Mouse (Mus musculus) MEL (cell line): ENCODE measurements around the gene C2cd2. TPM values are rescaled to one million over a fixed set of nuclear protein-coding genes. Genes with fewer than 3 reads are reported as not detected.

Experiments used
- DNase-seq: peaks from one replicate; pipeline ENCODE4 v3.0.0; 2011; ENCODE audit warnings: low read depth, low spot score
- H3K27ac ChIP-seq: 2 replicates; pipeline ENCODE4 v1.5.1; 2012; ENCODE audit warnings: low read depth, mild to moderate bottlenecking, control low read depth, low read length, moderate library complexity; ENCODE audit not compliant: control insufficient read depth
- H3K27me3 ChIP-seq, 2 experiments: fragments of 150-350 bp in 1 of 2; sonication (generic) in 1 of 2; 2 replicates each; pipeline ENCODE4 v1.6.1; 2012; ENCODE audit warnings: low read length in 2 of 2, mild to moderate bottlenecking in 2 of 2, improper control_type of control experiment in 1 of 2, moderate library complexity in 1 of 2; ENCODE audit not compliant: insufficient read depth in 2 of 2, control insufficient read depth in 1 of 2
- H3K36me3 ChIP-seq, 2 experiments: 2 replicates each; pipeline ENCODE4 v1.6.1; 2012 to 2014; ENCODE audit warnings: low read length in 2 of 2, improper control_type of control experiment in 1 of 2, inconsistent platforms in 1 of 2, mild to moderate bottlenecking in 1 of 2; ENCODE audit not compliant: insufficient read depth in 2 of 2, control insufficient read depth in 1 of 2
- H3K4me1 ChIP-seq, 2 experiments: fragments of 150-350 bp in 1 of 2; sonication (generic) in 1 of 2; 2 replicates each; pipeline ENCODE4 v1.6.1; 2012; ENCODE audit warnings: low read length in 2 of 2, improper control_type of control experiment in 1 of 2, mild to moderate bottlenecking in 1 of 2; ENCODE audit not compliant: insufficient read depth in 2 of 2, control insufficient read depth in 1 of 2
- H3K4me3 ChIP-seq, 2 experiments: fragments of 150-350 bp in 1 of 2; sonication (generic) in 1 of 2; 2 replicates each; pipeline ENCODE4 v1.5.1; 2012; ENCODE audit warnings: low read depth in 2 of 2, low read length in 2 of 2, mild to moderate bottlenecking in 2 of 2, moderate library complexity in 2 of 2, control low read depth in 1 of 2, improper control_type of control experiment in 1 of 2; ENCODE audit not compliant: control insufficient read depth in 1 of 2, insufficient read depth in 1 of 2
- H3K79me2 ChIP-seq: 2 replicates; pipeline ENCODE4 v1.6.1; 2012; ENCODE audit warnings: mild to moderate bottlenecking, low read length, moderate library complexity; ENCODE audit not compliant: control insufficient read depth, poor library complexity, insufficient read depth
- H3K9ac ChIP-seq: 2 replicates; pipeline ENCODE4 v1.6.1; 2012; ENCODE audit warnings: low read depth, mild to moderate bottlenecking, control low read depth, low read length, moderate library complexity; ENCODE audit not compliant: control insufficient read depth, poor library complexity, severe bottlenecking
- H3K9me3 ChIP-seq: fragments of 150-350 bp; sonication (generic); replicated peaks from 2 replicates; pipeline ENCODE4 v1.6.1; 2012; ENCODE audit warnings: mild to moderate bottlenecking, low read length, improper control_type of control experiment, moderate library complexity; ENCODE audit not compliant: insufficient read depth
- BHLHE40 ChIP-seq: IDR thresholded peaks from 2 replicates; pipeline ENCODE4 v1.6.1; 2012; ENCODE audit warnings: low read depth, mild to moderate bottlenecking, inconsistent platforms, low read length, improper control_type of control experiment, borderline replicate concordance
- CHD2 ChIP-seq: IDR thresholded peaks from 2 replicates; pipeline ENCODE4 v1.6.1; 2011; ENCODE audit warnings: low read length, improper control_type of control experiment
- CTCF ChIP-seq, 3 experiments: IDR thresholded peaks in 2 of 3; conservative IDR thresholded peaks in 1 of 3; 2 replicates each; pipeline ENCODE4 v1.5.1; 2011 to 2012; ENCODE audit warnings: low read length in 3 of 3, low read depth in 2 of 3, mild to moderate bottlenecking in 2 of 3, improper control_type of control experiment in 1 of 3, inconsistent platforms in 1 of 3, mixed read lengths in 1 of 3, moderate library complexity in 1 of 3; ENCODE audit not compliant: control insufficient read depth in 1 of 3, insufficient read depth in 1 of 3, poor library complexity in 1 of 3, severe bottlenecking in 1 of 3
- EP300 ChIP-seq, 2 experiments: IDR thresholded peaks; 2 replicates each; pipeline ENCODE4 v1.6.1; 2011; ENCODE audit warnings: improper control_type of control experiment in 2 of 2, low read length in 2 of 2, low read depth in 1 of 2, mild to moderate bottlenecking in 1 of 2
- ETS1 ChIP-seq: IDR thresholded peaks from 2 replicates; pipeline ENCODE4 v1.6.1; 2012; ENCODE audit warnings: low read depth, mild to moderate bottlenecking, inconsistent platforms, low read length, improper control_type of control experiment, moderate library complexity
- GABPA ChIP-seq: IDR thresholded peaks from 2 replicates; pipeline ENCODE4 v1.6.1; 2012; ENCODE audit warnings: low read depth, mild to moderate bottlenecking, inconsistent platforms, low read length, improper control_type of control experiment, moderate library complexity
- GATA1 ChIP-seq: IDR thresholded peaks from 2 replicates; pipeline ENCODE4 v1.6.1; 2011; ENCODE audit warnings: low read depth, low read length, improper control_type of control experiment
- HCFC1 ChIP-seq: IDR thresholded peaks from 2 replicates; pipeline ENCODE4 v1.6.1; 2012; ENCODE audit warnings: low read depth, mild to moderate bottlenecking, inconsistent platforms, low read length, improper control_type of control experiment, moderate library complexity
- MAFK ChIP-seq: IDR thresholded peaks from 2 replicates; pipeline ENCODE4 v1.6.1; 2011; ENCODE audit warnings: low read depth, mild to moderate bottlenecking, low read length, improper control_type of control experiment, borderline replicate concordance
- MAX ChIP-seq: IDR thresholded peaks from 2 replicates; pipeline ENCODE4 v1.6.1; 2011; ENCODE audit warnings: low read length, improper control_type of control experiment
- MAZ ChIP-seq: IDR thresholded peaks from 2 replicates; pipeline ENCODE4 v1.6.1; 2012; ENCODE audit warnings: low read depth, mild to moderate bottlenecking, inconsistent platforms, low read length, improper control_type of control experiment
- MEF2A ChIP-seq: IDR thresholded peaks from 2 replicates; pipeline ENCODE4 v1.6.1; 2014; ENCODE audit warnings: low read depth, mild to moderate bottlenecking, inconsistent platforms, low read length, improper control_type of control experiment; ENCODE audit not compliant: poor library complexity, insufficient replicate concordance, severe bottlenecking; ENCODE audit errors: extremely low read depth
- MXI1 ChIP-seq: IDR thresholded peaks from 2 replicates; pipeline ENCODE4 v1.6.1; 2011; ENCODE audit warnings: mild to moderate bottlenecking, low read depth, low read length, improper control_type of control experiment
- MYB ChIP-seq: IDR thresholded peaks from 2 replicates; pipeline ENCODE4 v1.6.1; 2011; ENCODE audit warnings: mild to moderate bottlenecking, low read depth, low read length, improper control_type of control experiment
- MYC ChIP-seq: IDR thresholded peaks from 2 replicates; pipeline ENCODE4 v1.6.1; 2011; ENCODE audit warnings: low read depth, mild to moderate bottlenecking, low read length, improper control_type of control experiment, moderate library complexity
- NRF1 ChIP-seq: IDR thresholded peaks from 2 replicates; pipeline ENCODE4 v1.6.1; 2014; ENCODE audit warnings: low read depth, mild to moderate bottlenecking, inconsistent platforms, low read length, improper control_type of control experiment, moderate library complexity; ENCODE audit not compliant: poor library complexity, insufficient read depth, severe bottlenecking
- POLR2AphosphoS2 ChIP-seq: IDR thresholded peaks from 2 replicates; pipeline ENCODE4 v1.6.1; 2011; ENCODE audit warnings: low read length, improper control_type of control experiment
- POLR2AphosphoS5 ChIP-seq: IDR thresholded peaks from 2 replicates; pipeline ENCODE4 v1.6.1; 2012; ENCODE audit warnings: low read depth, borderline replicate concordance, mild to moderate bottlenecking, inconsistent platforms, low read length, moderate library complexity, mixed read lengths
- RAD21 ChIP-seq: IDR thresholded peaks from 2 replicates; pipeline ENCODE4 v1.6.1; 2011; ENCODE audit warnings: mild to moderate bottlenecking, low read depth, low read length, improper control_type of control experiment
- SIN3A ChIP-seq: IDR thresholded peaks from 2 replicates; pipeline ENCODE4 v1.6.1; 2012; ENCODE audit warnings: low read length, improper control_type of control experiment, inconsistent platforms
- SMC3 ChIP-seq: IDR thresholded peaks from 2 replicates; pipeline ENCODE4 v1.6.1; 2011; ENCODE audit warnings: low read depth, low read length, improper control_type of control experiment
- TAL1 ChIP-seq: IDR thresholded peaks from 2 replicates; pipeline ENCODE4 v1.6.1; 2012; ENCODE audit warnings: mild to moderate bottlenecking, inconsistent platforms, low read length, moderate library complexity, mixed read lengths
- TCF12 ChIP-seq: IDR thresholded peaks from 2 replicates; pipeline ENCODE4 v1.6.1; 2014; ENCODE audit warnings: low read depth, mild to moderate bottlenecking, inconsistent platforms, low read length, improper control_type of control experiment, moderate library complexity
- USF2 ChIP-seq, 2 experiments: IDR thresholded peaks; 2 replicates each; pipeline ENCODE4 v1.6.1; 2011 to 2012; ENCODE audit warnings: improper control_type of control experiment in 2 of 2, low read length in 2 of 2, borderline replicate concordance in 1 of 2, inconsistent platforms in 1 of 2, low read depth in 1 of 2, mild to moderate bottlenecking in 1 of 2; ENCODE audit not compliant: insufficient read depth in 1 of 2
- ZC3H11A ChIP-seq: IDR thresholded peaks from 2 replicates; pipeline ENCODE4 v1.6.1; 2012; ENCODE audit warnings: low read depth, mild to moderate bottlenecking, inconsistent platforms, low read length, improper control_type of control experiment
- ZMIZ1 ChIP-seq: IDR thresholded peaks from 2 replicates; pipeline ENCODE4 v1.6.1; 2012; ENCODE audit warnings: low read depth, mild to moderate bottlenecking, inconsistent platforms, low read length, improper control_type of control experiment, moderate library complexity
- ZNF384 ChIP-seq: IDR thresholded peaks from 2 replicates; pipeline ENCODE4 v1.6.1; 2012; ENCODE audit warnings: low read depth, mild to moderate bottlenecking, inconsistent platforms, low read length, improper control_type of control experiment
- polyA plus RNA-seq, 2 experiments: library from polyadenylated mRNA; stranded (reverse) in 1 of 2; unstranded in 1 of 2; fragments of >175 nt in 1 of 2; fragments of >200 nt in 1 of 2; gene quantifications; 2 replicates each; pipeline versions ENCODE4 v1.2.1 to v1.2.4; 2012; ENCODE audit warnings: low replicate concordance in 2 of 2, low read depth in 1 of 2; ENCODE audit not compliant: insufficient read length in 2 of 2, insufficient read depth in 1 of 2, missing spikeins in 1 of 2
- total RNA-seq: library from RNA; depleted of rRNA; stranded (reverse); fragments of 300-350 nt; gene quantifications from 2 replicates; pipeline ENCODE4 v1.2.3, GENCODE M21; 2012

Gene C2cd2
- total and polyA plus RNA-seq, 3 experiments, result 8.9 to 20.7 TPM; not detected in 1

- Histone ChIP-seq H3K27ac (peak overlapping the region; percentile 16; the same call in 1 of the 2 replicates), H3K4me3 (no peak overlapping the region)
- TF ChIP-seq POLR2AphosphoS2, result no peak
- TF ChIP-seq BHLHE40, result no peak
- no peak for TF ChIP-seq NRF1
- TF ChIP-seq RAD21, result no peak
- no peak for TF ChIP-seq GABPA
- no peak for TF ChIP-seq POLR2AphosphoS5
- TF ChIP-seq TAL1, result no peak
- TF ChIP-seq MYC, result no peak
- TF ChIP-seq HCFC1, result no peak
- no peak; the same call in 1 of the 2 replicates for TF ChIP-seq MAFK
- TF ChIP-seq ZNF384, result no peak
- no peak for TF ChIP-seq USF2 (IDR thresholded peaks at IDR 0.05; ENCODE audit: borderline replicate concordance in 1 of 2, insufficient read depth in 1 of 2, low read depth in 1 of 2, low read length in 2 of 2)
- TF ChIP-seq GATA1, result no peak
- TF ChIP-seq SMC3, result no peak
- no peak for TF ChIP-seq ZMIZ1
- no peak for TF ChIP-seq MEF2A
- no peak for TF ChIP-seq CHD2
- TF ChIP-seq, all 39 proteins: peak for 0
- Histone ChIP-seq H3K36me3 (peaks cover 0 to 3% of the 10 kb centered on the region in 2 experiments; a peak in 2 of 4 replicates), H3K27me3 (no peaks in the 10 kb centered on the region), H3K4me1 (peaks cover 2 to 7% of the 10 kb centered on the region in 2 experiments; a peak in 3 of 4 replicates), H3K79me2 (no peaks in the 10 kb centered on the region; the same call in 1 of the 2 replicates), H3K9me3 (no peaks in the 10 kb centered on the region), H3K9ac (no peak overlapping the region)
- DNase-seq, result peak; percentile 53
Measured at GRCm38 (mm10) chr16:97977722-97978121, 15.3 kb upstream of the C2cd2 start.

- no peak overlapping the region for H3K9ac ChIP-seq
- peak; percentile 50 for DNase-seq
- no peaks in the 10 kb centered on the region for H3K27me3 ChIP-seq
- H3K36me3 ChIP-seq, result peaks cover 0 to 3% of the 10 kb centered on the region in 2 experiments; a peak in 2 of 4 replicates
- TF ChIP-seq MXI1 (peak; percentile 59; the same call in 1 of the 2 replicates), CTCF (IDR thresholded peaks at IDR 0.05 in 2 of 3, conservative IDR thresholded peaks at IDR 0.05 in 1 of 3; ENCODE audit: control insufficient read depth in 1 of 3, insufficient read depth in 1 of 3, low read depth in 2 of 3, low read length in 3 of 3, poor library complexity in 1 of 3, severe bottlenecking in 1 of 3) (no peak), MAZ (no peak), MYC (no peak), SIN3A (peak; percentile 33; the same call in 1 of the 2 replicates), SMC3 (no peak), MYB (peak; percentile 22; the same call in 1 of the 2 replicates), MAX (peak; percentile 64), EP300 (IDR thresholded peaks at IDR 0.05; ENCODE audit: low read depth in 1 of 2, low read length in 2 of 2) (peak; percentile 55 to 74), GATA1 (peak; percentile 45; the same call in 1 of the 2 replicates), ZC3H11A (no peak), TCF12 (peak; percentile 81; the same call in 1 of the 2 replicates), ETS1 (peak; percentile 96), TAL1 (peak; percentile 24; the same call in 1 of the 2 replicates)
- H3K4me1 ChIP-seq, result peaks cover 2 to 7% of the 10 kb centered on the region in 2 experiments; a peak in 3 of 4 replicates
- H3K27ac ChIP-seq, result peak overlapping the region; percentile 35; the same call in 1 of the 2 replicates
- no peaks in the 10 kb centered on the region; the same call in 1 of the 2 replicates for H3K79me2 ChIP-seq
- no peaks in the 10 kb centered on the region for H3K9me3 ChIP-seq
- no peak overlapping the region for H3K4me3 ChIP-seq
Measured at GRCm38 (mm10) chr16:97977277-97977676, 14.9 kb upstream of the C2cd2 start.
